Mouse (Mus musculus): Measurements from ENCODE around the gene Ceacam1.
"Not testable (repeated sequence)": the region's sequence is repeated elsewhere in the genome, so short reads cannot be mapped to it uniquely, and the experiment has no call there.

Ceacam1 gene

DNA sequence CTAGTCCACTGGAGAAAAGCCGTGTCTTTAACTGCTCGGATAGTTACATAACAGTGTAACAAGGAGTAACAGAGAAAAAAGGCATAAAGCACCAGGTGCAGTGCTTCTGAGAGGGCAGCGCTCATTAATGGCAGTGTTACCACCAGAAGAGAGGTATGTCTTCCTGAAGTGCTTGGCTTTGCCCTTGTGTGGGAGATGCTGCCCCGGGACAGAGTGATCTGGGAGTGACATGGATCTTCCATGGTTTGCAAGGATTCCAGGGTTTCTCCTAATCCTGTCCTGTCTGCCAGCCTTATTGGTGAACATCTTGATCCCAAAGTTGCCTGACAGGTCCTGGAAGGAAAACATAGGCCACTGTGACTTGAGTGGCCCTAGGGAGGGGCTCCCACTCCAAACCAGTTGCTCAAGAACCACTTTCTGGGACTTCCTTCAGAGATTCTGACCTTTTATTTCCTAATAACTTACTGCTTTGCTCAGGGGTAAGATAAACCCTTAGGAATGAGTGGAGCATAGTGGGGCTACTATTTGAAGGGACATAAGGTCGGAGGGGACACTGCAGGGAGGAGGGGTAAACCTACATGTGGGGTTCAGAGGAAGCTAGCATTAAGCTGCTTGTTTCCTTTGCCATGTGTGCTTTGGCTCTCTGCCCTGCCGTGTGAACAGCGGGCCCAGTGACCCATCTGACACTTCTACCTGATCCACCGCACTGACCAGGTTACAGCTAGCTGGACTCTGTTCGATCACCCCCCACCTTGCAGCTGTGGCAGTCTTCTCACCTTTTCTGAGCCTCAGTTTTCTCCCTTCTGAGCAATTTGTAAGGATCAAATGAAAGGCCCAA lies 37.2 kb downstream of the Ceacam1 start:
- no peak for DNase-seq (ENCODE audit: low spot score in 2 of 2)

DNA sequence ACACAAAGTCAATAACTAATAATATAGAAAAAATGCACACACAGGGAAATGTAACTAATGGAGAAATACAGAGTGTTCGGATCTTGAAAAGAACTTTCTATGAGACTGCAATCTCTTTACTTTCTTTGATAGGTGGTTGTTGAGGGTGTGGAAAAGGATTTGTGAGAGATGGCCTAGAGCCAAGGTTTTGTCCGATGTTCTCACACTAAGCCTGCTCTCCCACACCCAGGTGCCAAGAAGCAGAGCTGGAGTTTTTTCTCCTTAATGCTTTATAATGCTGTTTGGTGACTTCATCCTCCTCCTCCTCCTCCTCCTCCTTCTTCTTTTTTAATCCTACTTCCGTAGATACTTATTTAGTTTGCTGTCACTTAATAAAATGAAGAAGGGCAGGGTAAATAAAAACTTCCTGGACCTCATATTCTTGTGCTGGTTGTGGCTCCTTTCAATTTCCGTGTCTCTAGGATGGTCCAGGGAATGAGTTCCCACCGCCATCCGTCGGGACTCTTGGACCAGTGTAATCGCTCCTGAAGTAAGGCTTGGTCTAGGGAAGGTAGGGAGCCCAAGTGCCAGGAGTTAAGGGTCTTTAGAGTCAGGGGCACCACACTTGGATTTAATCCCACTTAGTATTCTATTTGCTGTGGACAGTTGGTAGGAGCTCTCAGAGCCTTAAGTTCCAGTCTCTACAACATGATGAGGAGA lies 38.1 kb downstream of the Ceacam1 start:
- DNase-seq (ENCODE audit: low spot score in 2 of 2) = no peak

DNA sequence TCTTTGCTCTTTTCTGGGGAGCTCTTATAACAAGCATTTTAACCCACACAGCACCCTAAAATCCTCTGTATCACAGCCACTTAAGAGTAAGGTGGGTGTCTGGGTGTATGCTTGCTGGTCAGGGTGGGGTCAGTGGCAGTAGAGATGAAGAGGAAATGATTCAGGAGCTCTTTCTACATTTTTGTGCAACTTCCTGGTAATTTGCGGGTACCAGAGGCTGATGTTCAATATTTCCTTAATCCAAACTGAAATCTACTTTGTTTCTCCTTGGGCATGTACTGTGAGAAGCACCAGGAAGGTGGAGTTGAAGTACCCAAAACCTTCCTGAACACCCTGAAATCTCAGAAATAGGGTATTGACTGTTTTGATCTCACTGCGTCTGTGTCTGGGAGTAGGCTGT lies 40.7 kb downstream of the Ceacam1 start:
- DNase-seq (ENCODE audit: low spot score in 2 of 2) = no peak

DNA sequence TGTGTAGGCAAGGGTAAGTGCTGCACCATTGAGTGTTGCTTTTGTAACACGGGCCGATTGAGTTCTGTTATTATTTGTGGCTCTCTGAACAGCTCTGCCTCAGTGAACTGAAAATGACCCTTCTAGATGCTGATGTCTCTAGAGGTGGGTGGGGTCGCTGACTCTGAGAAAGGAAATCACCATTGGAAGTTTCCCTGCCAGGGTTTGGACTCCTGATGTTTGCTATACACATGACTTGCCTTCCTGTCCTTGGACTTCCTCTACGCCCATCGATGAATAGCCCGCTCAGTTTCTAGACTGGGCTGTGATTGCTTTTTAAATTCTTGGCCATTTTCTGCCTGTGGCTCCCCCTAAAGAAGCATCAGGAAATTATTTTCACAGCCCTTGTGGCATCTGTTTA lies 41.2 kb downstream of the Ceacam1 start:
- DNase-seq (ENCODE audit: low spot score in 2 of 2) = no peak

DNA sequence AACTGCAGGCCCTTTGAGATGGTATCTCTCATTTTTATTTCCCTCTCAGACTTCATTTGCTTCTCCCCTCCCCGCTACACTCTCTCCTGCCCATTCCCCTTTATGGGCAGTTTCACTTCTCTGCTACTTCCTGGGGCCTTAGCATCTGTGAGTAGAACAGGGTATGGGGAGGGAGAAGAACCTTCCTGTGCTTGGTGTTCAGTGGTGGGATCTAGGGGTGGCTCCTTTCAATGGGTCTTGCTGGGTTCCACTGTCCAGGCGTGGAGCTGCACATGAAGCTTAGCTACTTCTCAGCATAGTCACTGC lies 41.9 kb downstream of the Ceacam1 start:
- DNase-seq (ENCODE audit: low spot score in 2 of 2) = no peak

DNA sequence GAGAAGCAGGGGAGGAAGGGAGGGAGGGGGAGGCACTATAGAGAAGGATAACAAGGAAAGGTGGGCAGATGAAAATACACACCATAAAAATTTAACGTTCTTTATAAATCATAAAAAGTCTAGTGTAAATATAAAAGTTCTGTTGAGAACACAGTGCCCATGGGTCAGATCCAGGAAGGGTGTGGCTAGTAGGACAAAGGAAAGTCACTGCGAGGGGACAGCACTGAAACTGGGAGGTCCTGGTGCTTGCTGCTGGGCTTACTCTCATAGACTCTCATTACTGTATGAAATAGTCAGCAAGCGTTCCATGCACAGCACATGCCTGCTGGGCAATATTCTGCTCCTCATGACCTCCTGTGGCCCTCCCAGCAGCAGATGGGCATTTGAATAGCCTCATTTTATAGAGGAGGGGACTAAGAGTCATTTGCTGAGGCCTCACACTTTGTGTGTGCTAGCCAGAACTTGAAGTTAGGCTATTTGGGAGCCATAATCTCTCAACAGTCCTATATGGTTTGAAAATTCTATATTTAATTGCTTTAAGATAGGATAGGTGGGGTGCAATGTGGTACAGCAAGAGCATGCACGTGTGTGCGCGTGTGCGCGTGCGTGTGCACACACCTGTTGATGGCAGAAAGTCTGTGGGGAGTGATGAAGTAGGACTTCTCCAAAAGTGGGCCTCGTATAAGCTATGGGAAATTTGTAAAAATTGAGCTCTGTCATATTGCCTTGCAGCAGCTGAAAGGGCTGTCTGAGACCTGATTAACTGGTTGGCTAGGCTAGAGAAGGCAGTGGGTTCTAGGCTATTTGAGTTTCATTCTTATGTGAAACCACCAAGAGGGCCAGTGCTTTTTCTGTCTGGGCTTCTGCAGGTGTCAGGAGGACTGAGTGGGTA lies 42.5 kb downstream of the Ceacam1 start:
- no peak for DNase-seq (ENCODE audit: low spot score in 2 of 2)

DNA sequence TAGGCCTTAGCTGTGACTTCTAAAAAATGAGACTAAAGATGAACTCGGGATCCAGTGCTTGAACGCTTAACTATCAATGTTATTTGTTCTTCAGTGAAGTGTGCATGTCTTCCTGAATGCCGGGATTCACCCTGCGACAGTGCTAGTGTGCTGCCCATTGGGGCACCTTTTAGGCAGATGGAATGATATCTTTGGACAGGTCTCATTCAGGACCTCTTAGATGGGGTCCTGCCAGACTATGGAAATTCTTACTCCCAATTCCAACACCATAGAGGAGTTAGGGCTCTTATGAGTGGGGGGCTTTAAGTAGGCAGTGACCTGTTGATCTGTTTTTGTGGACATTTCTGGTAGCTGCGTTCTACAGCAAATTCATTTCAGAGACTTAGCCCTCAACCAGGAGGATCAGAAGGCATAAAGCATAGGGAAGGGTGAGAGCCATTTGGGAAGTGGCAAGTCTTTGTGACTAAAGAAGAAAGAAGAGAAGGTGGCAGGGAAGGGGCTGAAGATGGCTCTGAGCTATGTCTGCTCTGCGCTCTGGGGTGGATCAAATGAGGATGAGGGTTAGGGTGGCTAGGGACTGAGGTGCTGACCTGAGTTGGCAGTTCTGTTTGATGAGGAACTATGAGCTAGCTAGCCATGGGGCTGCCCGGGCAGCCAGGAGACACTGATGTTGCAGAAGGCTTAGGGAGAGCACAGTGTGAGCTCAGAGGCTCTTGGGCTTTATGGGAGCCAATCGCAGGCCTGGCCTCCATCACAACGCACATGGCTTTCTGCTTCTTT lies 43.4 kb downstream of the Ceacam1 start:
- no peak for DNase-seq (ENCODE audit: low spot score in 2 of 2)

DNA sequence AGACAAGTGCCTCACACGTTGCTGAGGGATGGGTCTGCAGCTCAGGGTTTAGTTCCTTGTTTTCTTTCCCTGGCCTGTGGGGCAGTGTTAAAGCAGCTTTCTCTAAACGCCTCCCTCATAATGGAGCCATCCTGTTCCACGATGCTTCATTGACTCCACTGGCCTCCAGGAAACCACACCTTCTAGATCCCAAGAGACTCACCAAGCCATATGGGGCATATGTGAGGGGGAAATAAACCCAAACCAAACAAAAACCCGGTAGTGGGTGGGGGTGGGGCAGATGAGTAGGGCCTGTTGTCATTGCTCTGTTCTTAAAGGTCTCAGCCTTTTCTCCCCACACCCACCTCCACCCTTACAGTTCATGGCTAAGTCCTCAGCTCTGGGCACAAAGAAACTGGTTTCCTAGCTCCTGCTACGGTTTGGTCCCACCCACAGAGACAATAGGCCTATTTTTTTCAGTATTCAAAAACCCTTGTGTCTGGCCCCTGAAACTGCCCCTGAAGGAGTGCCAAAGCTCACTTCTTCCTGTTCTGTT lies 44.3 kb downstream of the Ceacam1 start:
- DNase-seq (ENCODE audit: low spot score in 2 of 2) = no peak

DNA sequence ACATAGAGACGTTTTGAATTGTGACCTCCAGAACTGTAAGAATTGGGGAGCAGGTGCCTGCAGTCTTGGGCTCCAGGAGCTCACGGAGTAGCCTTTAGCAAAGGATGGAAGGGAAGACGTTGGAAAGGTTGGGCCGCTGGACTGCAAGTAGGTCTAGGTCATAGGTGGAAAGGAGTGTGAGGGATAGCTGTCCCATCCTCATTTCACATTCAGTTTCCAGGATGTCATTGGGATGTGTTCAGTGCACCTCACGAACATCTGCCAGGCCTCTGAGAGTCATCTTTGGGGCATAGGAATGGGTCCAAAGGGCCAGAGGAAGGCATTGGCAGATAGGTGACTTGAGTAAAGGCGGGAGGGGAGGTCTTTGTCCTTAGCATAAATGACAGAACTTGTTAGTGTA lies 45.0 kb downstream of the Ceacam1 start:
- peak in 1 of 2 experiments; percentile 8 for DNase-seq (ENCODE audit: low spot score in 2 of 2)

DNA sequence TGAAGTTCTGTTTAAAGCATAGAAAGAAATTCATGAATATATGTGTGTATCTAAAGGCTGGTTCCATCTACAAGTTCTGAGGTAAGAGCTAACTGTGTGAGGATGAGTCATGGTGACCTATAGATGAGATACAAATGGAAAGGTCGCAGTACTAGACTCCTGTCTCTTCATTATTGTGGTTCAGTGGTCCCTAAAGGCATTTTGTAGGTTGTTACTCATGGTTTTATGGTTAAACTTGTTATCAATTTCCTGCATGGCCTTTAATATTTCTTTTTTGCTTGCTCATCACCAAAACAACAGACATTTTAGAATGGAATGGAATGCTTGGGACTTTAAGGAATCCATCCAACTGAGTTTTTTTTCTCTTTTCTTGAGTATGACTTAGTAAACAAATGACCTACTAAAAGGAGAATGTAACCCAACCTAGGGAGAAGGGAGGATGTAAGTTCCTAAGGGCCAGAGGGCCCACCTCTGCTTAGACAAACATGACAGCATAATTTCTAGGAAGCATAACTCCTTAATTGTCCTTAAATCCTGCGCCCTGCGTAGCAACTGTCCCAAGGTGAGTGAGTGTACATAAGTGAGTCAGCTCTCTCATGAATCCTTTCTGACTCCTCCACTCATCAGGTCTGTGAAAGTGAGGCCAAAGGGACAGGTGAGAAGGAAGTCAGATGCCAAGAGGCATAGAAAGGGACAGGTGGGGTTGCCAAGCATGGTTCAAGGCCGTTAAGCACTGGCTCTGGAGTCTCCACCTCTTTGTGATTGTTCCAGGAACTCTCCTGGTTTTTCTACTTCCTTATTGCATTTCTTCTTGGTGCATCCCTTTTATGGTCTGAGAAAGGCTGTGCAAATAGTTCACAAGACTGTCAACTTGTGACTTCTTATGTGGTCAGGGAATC lies 47.3 kb downstream of the Ceacam1 start:
- DNase-seq (ENCODE audit: low spot score in 2 of 2) = no peak

DNA sequence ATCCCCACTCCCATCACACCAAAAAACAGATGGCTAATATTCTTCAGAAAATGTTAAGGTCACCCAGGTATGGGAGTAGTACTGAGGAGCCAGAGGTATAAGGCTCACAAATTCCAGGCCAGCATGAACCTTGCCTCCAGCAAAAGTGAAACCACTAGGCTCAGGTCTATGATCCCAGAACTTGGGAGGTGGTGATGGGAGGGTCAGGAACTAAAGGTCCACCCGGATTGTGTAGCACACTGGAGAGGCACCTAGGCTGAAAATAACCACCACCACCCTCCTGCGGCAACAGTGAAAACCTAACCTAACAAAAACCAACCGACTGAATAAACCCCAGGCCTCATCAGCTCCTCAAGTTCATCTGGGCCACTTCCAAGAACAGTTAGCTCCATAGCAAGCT lies 49.1 kb downstream of the Ceacam1 start:
- no peak for DNase-seq (ENCODE audit: low spot score in 2 of 2)

DNA sequence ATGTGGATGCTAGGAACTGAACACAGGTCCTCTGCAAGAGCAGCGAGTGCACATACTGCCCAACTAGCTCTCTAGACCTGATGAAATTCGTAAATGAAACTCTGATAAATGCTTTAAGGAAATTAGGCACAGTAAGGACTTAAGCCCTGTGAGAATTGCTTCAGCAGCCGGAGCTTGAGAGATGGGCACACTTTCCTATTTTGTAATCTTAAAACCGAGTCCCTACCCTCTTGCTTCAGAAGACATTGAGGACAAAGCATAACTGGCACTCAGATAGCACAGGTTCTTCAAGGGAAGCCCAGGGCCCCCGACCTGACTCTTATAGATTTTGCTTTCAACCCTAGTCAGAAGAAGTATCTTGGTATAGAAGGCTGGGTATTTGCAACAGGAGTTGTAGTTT lies 50.3 kb downstream of the Ceacam1 start:
- DNase-seq (ENCODE audit: low spot score in 2 of 2) = no peak

DNA sequence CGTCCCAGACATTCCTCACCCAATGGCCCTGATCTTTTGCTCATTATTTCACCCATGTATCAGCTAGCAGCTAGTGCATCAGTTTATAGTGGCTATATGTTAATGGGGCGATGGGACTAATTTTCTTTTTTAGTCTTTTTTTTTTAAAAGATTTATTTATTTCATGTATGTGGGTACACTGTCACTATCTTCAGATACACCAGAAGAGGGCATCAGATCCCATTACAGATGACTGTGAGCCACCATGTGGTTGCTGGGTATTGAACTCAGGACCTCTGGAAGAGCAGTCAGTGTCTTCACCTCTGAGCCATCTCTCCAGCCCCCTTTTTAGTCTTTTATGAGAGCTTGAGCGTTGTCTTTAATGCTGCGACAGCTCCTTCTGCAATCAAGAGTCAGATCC lies 51.0 kb downstream of the Ceacam1 start:
- not testable (repeated sequence) for DNase-seq (ENCODE audit: low spot score in 2 of 2)

DNA sequence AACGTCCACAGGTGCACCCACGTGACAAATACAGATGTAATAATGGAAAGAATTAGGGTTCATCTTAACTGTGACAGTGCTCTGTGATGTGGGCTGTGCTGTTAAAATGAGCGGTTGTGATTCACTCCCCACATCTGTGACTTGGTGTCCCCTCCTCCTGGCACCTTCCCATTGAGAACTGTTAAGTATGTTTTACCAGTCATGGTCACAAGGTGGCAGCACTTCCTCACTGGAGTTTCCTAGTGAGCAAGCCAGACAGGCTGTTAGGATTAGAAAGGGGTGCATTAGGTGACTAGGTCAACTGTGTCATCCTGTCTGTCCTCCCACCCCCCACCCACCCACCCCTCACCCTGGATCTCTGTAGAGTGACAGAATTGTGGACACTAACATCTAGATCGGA lies 53.0 kb downstream of the Ceacam1 start:
- peak; percentile 34 to 86 for DNase-seq (ENCODE audit: low spot score in 2 of 2)

DNA sequence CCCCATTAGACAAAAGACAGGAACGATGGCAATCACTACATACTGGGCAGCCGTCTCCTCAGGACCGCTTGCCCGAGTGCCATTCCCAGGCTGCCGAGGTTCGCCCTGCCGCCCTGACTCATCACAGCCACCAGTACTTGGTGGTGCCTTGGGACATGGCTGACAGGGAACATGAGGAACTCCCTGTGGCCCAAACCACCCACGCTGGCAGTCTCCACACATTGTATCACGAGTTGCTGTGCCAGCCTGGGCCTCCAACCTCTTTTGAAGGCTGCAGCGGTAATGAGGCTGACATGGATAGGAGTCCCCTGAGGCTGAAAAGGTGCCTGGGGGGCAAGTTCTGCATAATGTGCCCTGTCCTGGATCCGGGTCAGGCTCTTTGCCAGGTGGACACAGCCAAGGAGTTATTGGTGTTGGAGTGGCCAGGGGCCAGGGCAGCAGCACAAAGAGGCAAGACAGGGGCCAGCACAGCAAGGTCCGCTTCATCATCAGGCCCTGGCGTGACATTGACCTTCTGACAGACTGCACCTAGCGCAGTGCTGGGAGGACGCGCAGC lies 55.0 kb downstream of the Ceacam1 start:
- no peak for DNase-seq (ENCODE audit: low spot score in 2 of 2)

DNA sequence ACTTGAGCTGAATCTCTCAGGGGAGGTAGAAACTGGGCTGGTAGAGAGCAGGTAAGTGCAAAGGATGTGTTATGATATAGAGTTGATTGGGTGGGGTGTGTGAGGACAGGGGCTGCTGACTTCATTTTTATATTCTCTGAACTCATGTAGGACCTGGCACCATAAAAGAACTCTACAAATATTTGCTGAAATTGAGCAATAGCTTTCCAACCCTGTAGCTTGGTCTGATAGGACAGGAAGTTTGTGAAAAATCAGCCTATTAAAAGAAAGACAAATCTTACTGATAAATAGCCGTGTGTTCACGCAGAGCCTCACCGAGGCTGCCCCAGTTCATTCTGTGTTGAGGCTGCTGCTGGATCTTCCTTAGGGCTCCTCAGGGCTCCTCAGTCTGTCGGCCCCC lies 57.5 kb downstream of the Ceacam1 start:
- no peak for DNase-seq (ENCODE audit: low spot score in 2 of 2)

DNA sequence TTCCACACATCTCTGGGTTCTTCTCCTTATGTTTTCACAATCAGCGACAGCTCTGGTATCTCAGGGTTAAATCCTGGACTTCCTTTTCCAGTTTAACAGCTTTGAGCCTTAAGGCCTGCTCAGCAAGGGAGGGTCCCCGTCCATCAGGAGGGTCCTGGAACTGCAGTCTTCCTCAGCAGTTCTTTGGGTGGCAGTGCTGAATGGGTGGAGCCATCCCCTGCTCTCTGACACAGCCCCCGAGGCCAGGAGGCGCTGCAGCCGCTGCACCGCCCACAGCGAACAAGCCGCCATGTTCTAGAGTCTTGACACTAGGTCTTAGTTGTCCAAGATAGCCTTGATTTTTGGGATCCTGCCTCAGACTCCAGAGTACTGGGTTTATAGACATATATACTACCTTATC lies 57.9 kb downstream of the Ceacam1 start:
- no peak for DNase-seq (ENCODE audit: low spot score in 2 of 2)

DNA sequence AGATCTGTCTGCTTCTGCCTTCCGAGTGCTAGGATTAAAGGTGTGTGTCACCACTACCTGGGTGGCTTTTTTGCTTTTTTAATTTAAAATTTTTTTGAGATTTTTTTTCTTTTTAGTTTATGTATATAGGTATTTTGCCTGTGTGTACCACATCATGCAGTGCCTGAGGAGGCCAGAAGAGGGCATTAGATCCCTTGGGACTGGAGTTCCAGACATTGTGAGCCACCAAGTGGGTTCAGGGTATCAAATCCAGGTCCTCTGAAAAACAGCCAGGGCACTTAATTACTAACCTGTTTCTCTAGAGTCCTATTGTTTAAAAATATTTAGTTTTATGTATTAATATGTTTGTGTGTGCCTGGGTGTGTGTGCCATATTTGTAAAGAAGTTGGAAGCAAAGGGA lies 59.8 kb downstream of the Ceacam1 start:
- DNase-seq (ENCODE audit: low spot score in 2 of 2) = no peak

DNA sequence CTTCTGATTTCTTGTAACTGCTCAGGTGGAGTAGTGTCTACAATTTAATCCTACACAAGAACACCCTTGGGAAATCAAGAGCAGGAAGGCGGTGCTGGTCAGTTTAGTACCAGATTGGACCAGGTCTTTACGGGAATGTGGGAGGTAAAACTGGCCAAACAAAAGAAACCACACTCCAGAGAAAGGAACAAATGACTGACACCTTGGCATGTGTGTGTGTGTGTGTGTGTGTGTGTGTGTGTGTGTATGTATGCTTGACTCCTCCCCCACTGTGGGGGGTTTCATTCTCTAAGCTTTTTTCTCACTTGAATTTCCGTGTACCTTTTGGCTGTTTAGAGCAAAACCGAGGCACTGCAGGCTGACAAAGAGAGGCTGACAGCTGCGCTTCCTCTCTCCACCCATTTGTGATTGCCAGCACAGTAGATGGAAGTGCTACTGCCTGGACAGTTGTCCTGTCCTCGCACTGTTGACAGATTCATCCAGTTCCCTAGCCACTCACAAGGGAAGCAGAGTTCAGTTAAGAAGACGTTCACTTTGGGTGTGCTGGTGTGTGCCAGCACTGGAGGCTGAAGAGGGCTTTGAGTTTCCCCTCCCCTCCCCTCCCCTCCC lies 64.5 kb downstream of the Ceacam1 start, which contains the start of gene Cxcl17:
TSS of gene Cxcl17 (minus strand) at position 54 of the 609 bp plus-strand sequence.
- DNase-seq (ENCODE audit: low spot score in 2 of 2) = no peak

DNA sequence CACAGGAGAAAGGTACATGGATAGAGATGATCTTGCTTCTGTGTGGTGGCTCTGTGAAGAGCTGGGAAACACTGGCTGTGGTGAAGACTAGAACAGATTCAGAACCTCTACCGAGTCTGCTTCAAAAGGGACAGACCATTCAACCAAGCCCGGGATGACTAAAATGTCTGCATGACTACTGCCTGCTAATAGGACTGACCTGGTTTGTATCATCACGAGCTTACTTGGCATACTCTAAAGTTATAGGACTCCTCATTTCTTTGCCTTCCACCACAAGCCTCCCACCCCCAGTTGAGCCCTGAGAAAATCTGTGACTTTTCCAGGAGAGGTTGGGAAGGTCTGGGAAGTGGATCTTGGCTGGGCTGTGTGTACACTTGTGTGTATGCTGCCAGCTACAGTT lies 65.5 kb downstream of the Ceacam1 start:
- DNase-seq (ENCODE audit: low spot score in 2 of 2) = no peak

Data from urinary bladder, postnatal 4 days (tissue).